19 mouse cellular contexts compared by ENCODE assay signal in genomic region chr13:59916166-59917044, GRCm38 (mm10).
DNase-seq lines count a peak whose midpoint lies in the region; ATAC-seq lines count a peak whose summit lies in the region.
"Had no signal": no experiment of that assay in that cellular context is flagged by ENCODE, and none has a peak within 500 bp of the region (broad histone marks: within the 10 kb centered on the region; RNA-seq: fewer than 3 reads in every experiment).

No protein-coding gene starts in this region.

- no peak overlapping the region for H3K27ac ChIP-seq in hindbrain, embryonic 16.5 days (ENCODE audit: low read depth, low read length)
- no peak overlapping the region for H3K27ac ChIP-seq in hindbrain, embryonic 11.5 days (ENCODE audit: low read depth, low read length)
- peak overlapping the region; percentile 60; the same call in 1 of the 2 replicates for H3K27ac ChIP-seq in embryonic facial prominence, embryonic 12.5 days
- H3K27ac ChIP-seq: embryonic facial prominence, embryonic 13.5 days; heart, embryonic 10.5 days; intestine, embryonic 15.5 days; midbrain, embryonic 10.5 days had no signal

- no peaks in the 10 kb centered on the region for H3K4me1 ChIP-seq in hindbrain, embryonic 16.5 days (ENCODE audit: control insufficient read depth, insufficient read depth, low read depth, low read length)
- no peaks in the 10 kb centered on the region for H3K4me1 ChIP-seq in hindbrain, embryonic 11.5 days (replicated peaks; ENCODE audit: control insufficient read depth, insufficient read depth, low read length)
- H3K4me1 ChIP-seq in embryonic facial prominence, embryonic 12.5 days: no peaks in the 10 kb centered on the region
- H3K4me1 ChIP-seq: intestine, embryonic 15.5 days; midbrain, embryonic 10.5 days had no signal

- ATAC-seq in hindbrain, embryonic 16.5 days: 0 out of 2 replicates have a peak, but pooled peaks have one; percentile 50
- ATAC-seq in hindbrain, embryonic 11.5 days (ENCODE audit: low FRiP score): no peak
- ATAC-seq in embryonic facial prominence, embryonic 12.5 days (ENCODE audit: insufficient number of reproducible peaks, insufficient read depth, low FRiP score, low TSS enrichment): no peak
- no peak for ATAC-seq in CD4-positive, CD25-positive, alpha-beta regulatory T cell, adult 4 months
- ATAC-seq: forebrain, embryonic 14.5 days; intestine, embryonic 15.5 days; liver, postnatal 0 days had no signal

- H3K27me3 ChIP-seq in hindbrain, embryonic 16.5 days (replicated peaks; ENCODE audit: control insufficient read depth, insufficient read depth, low read length): no peaks in the 10 kb centered on the region
- H3K27me3 ChIP-seq in hindbrain, embryonic 11.5 days (ENCODE audit: control insufficient read depth, insufficient read depth, low read length): no peaks in the 10 kb centered on the region
- no peaks in the 10 kb centered on the region for H3K27me3 ChIP-seq in embryonic facial prominence, embryonic 12.5 days
- H3K27me3 ChIP-seq: embryonic facial prominence, embryonic 13.5 days; intestine, embryonic 15.5 days had no signal

- DNase-seq in hindbrain, embryonic 11.5 days (ENCODE audit: low spot score): no peak
- DNase-seq in lung, postnatal 10 days: peak; percentile 33
- no peak for DNase-seq in lung, adult 18-20 months
- peak; percentile 7 for DNase-seq in lung, postnatal 25 days (ENCODE audit: low spot score)
- DNase-seq in cerebellum, adult 11-12 months: no peak
- DNase-seq: cerebellum, adult 9-10 months; gastrocnemius, postnatal 14 days; heart, postnatal 4 days; left cerebral cortex, postnatal 4 days; liver, postnatal 0 days; thymus, adult 18-20 months had no signal

- H3K9ac ChIP-seq in hindbrain, embryonic 16.5 days (ENCODE audit: low read depth, low read length): no peak overlapping the region
- H3K9ac ChIP-seq in hindbrain, embryonic 11.5 days (ENCODE audit: low read depth, low read length): no peak overlapping the region
- H3K9ac ChIP-seq in embryonic facial prominence, embryonic 12.5 days: no peak overlapping the region
- H3K9ac ChIP-seq: embryonic facial prominence, embryonic 13.5 days; intestine, embryonic 15.5 days; liver, postnatal 0 days had no signal

- H3K4me3 ChIP-seq in hindbrain, embryonic 16.5 days (ENCODE audit: low read length): no peak overlapping the region
- no peak overlapping the region for H3K4me3 ChIP-seq in hindbrain, embryonic 11.5 days (ENCODE audit: low read depth, low read length)
- no peak overlapping the region for H3K4me3 ChIP-seq in embryonic facial prominence, embryonic 12.5 days
- H3K4me3 ChIP-seq: embryonic facial prominence, embryonic 13.5 days; heart, embryonic 10.5 days; intestine, embryonic 15.5 days; midbrain, embryonic 10.5 days had no signal

- no peaks in the 10 kb centered on the region for H3K9me3 ChIP-seq in hindbrain, embryonic 16.5 days (ENCODE audit: control insufficient read depth, low read length)
- H3K9me3 ChIP-seq in hindbrain, embryonic 11.5 days (ENCODE audit: control insufficient read depth, low read length): no peaks in the 10 kb centered on the region
- H3K9me3 ChIP-seq in embryonic facial prominence, embryonic 12.5 days: no peaks in the 10 kb centered on the region
- H3K9me3 ChIP-seq: embryonic facial prominence, embryonic 13.5 days; heart, embryonic 10.5 days; intestine, embryonic 15.5 days; midbrain, embryonic 10.5 days had no signal

- H3K4me2 ChIP-seq in hindbrain, embryonic 16.5 days (ENCODE audit: low read length): no peak overlapping the region
- H3K4me2 ChIP-seq in hindbrain, embryonic 11.5 days (replicated peaks; ENCODE audit: low read depth, low read length): no peak overlapping the region
- H3K4me2 ChIP-seq in embryonic facial prominence, embryonic 12.5 days (replicated peaks): no peak overlapping the region
- H3K4me2 ChIP-seq: embryonic facial prominence, embryonic 13.5 days; intestine, embryonic 15.5 days had no signal

- 60% methylated on average over 22 of the region's 22 CpGs for WGBS in hindbrain, embryonic 16.5 days
- 68% methylated on average over 22 of the region's 22 CpGs for WGBS in hindbrain, embryonic 11.5 days
- WGBS in embryonic facial prominence, embryonic 12.5 days: 66% methylated on average over 22 of the region's 22 CpGs

- no peaks in the 10 kb centered on the region for H3K36me3 ChIP-seq in hindbrain, embryonic 16.5 days (ENCODE audit: control insufficient read depth, insufficient read depth, low read length)
- H3K36me3 ChIP-seq in hindbrain, embryonic 11.5 days (ENCODE audit: control insufficient read depth, insufficient read depth, low read length): no peaks in the 10 kb centered on the region
- H3K36me3 ChIP-seq in embryonic facial prominence, embryonic 12.5 days: no peaks in the 10 kb centered on the region
- H3K36me3 ChIP-seq: embryonic facial prominence, embryonic 13.5 days; heart, embryonic 10.5 days; intestine, embryonic 15.5 days; midbrain, embryonic 10.5 days had no signal

Comparison
In these comparisons a context has a peak if more than half of its experiments do, and no peak if none do; other contexts are left out.
1. DNase-seq: peak in lung, postnatal 10 days (single experiment) and lung, postnatal 25 days (single experiment); none in hindbrain, embryonic 11.5 days (single experiment), lung, adult 18-20 months (0 of 2) and cerebellum, adult 11-12 months (single experiment).